Comparison of ENCODE assay signal across 8 mouse cellular contexts in the genomic region with DNA sequence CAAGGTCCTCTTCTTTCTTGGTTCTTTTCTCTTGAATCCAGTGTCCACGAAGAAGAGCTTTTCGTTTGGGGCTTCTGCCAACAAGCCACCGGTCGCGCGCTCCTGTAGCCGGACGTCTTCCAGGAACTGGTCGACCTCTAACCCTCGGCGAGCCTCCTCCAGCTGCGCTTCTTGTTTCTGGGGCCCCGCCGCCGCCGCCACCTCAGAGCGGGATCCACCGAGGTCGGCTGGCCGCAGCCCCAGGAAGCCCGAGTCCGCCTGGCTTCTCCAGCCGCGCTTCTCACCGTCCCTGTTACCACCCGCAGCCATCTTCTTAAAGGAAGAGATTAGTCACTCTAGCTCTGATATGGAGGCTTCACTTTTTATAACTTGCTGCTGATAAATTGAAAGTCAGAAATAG.
A peak's percentile ranks its signal among the peaks of the same experiment; 100 is the strongest.
DNase-seq lines count a peak whose midpoint lies in the region; ATAC-seq and TF ChIP-seq lines count a peak whose summit lies in the region.

No protein-coding gene starts in this region.

- H3K27me3 ChIP-seq in lung, embryonic 14.5 days (ENCODE audit: insufficient read depth, low read length): no peaks in the 10 kb centered on the region
- no peaks in the 10 kb centered on the region for H3K27me3 ChIP-seq in forebrain, embryonic 11.5 days (ENCODE audit: control insufficient read depth, insufficient read depth, low read length)
- no peaks in the 10 kb centered on the region for H3K27me3 ChIP-seq in neural tube, embryonic 12.5 days (replicated peaks)

- no peaks in the 10 kb centered on the region for H3K9me3 ChIP-seq in lung, embryonic 14.5 days (ENCODE audit: low read depth, low read length)
- no peaks in the 10 kb centered on the region for H3K9me3 ChIP-seq in forebrain, embryonic 11.5 days (ENCODE audit: control insufficient read depth, low read length)
- no peaks in the 10 kb centered on the region for H3K9me3 ChIP-seq in neural tube, embryonic 12.5 days

- DNase-seq in lung, embryonic 14.5 days: peak; percentile 37
- no peak for DNase-seq in lung, adult 18-20 months
- no peak for DNase-seq in forebrain, embryonic 11.5 days (ENCODE audit: low spot score)
- DNase-seq in kidney, postnatal 10 days: peak; percentile 25
- DNase-seq in spleen, adult 18-20 months: no peak
- DNase-seq in urinary bladder, postnatal 25 days (ENCODE audit: low spot score): no peak

- no peak overlapping the region for H3K4me3 ChIP-seq in lung, embryonic 14.5 days (ENCODE audit: low read depth, low read length)
- H3K4me3 ChIP-seq in forebrain, embryonic 11.5 days (ENCODE audit: low read depth, low read length): no peak overlapping the region
- H3K4me3 ChIP-seq in neural tube, embryonic 12.5 days: no peak overlapping the region

- no peak overlapping the region for H3K27ac ChIP-seq in lung, embryonic 14.5 days (ENCODE audit: low read depth)
- no peak overlapping the region for H3K27ac ChIP-seq in forebrain, embryonic 11.5 days (ENCODE audit: low read depth, low read length)
- no peak overlapping the region for H3K27ac ChIP-seq in neural tube, embryonic 12.5 days

- ATAC-seq in lung, embryonic 14.5 days (ENCODE audit: insufficient read depth): no peak
- ATAC-seq in forebrain, embryonic 11.5 days (replicated peaks; ENCODE audit: low FRiP score): no peak
- ATAC-seq in neural tube, embryonic 12.5 days (ENCODE audit: low FRiP score, low read depth): no peak
- ATAC-seq in CD4-positive, CD25-positive, alpha-beta regulatory T cell, adult 4 months: no peak

- TF ChIP-seq CTCF in lung, embryonic 14.5 days (IDR thresholded peaks at IDR 0.05; ENCODE audit: low read depth): no peak

- H3K4me1 ChIP-seq in lung, embryonic 14.5 days (ENCODE audit: insufficient read depth): no peaks in the 10 kb centered on the region
- no peaks in the 10 kb centered on the region for H3K4me1 ChIP-seq in forebrain, embryonic 11.5 days (replicated peaks; ENCODE audit: control insufficient read depth, insufficient read depth, low read length)
- H3K4me1 ChIP-seq in neural tube, embryonic 12.5 days: no peaks in the 10 kb centered on the region

- H3K36me3 ChIP-seq in lung, embryonic 14.5 days (ENCODE audit: insufficient read depth): no peaks in the 10 kb centered on the region
- H3K36me3 ChIP-seq in forebrain, embryonic 11.5 days (ENCODE audit: control insufficient read depth, insufficient read depth, low read length): no peaks in the 10 kb centered on the region
- no peaks in the 10 kb centered on the region for H3K36me3 ChIP-seq in neural tube, embryonic 12.5 days

- H3K4me2 ChIP-seq in lung, embryonic 14.5 days: peak overlapping the region; percentile 47
- H3K4me2 ChIP-seq in forebrain, embryonic 11.5 days (ENCODE audit: low read depth, low read length, severe bottlenecking): peak overlapping the region; percentile 11; the same call in 1 of the 2 replicates
- H3K4me2 ChIP-seq in neural tube, embryonic 12.5 days (replicated peaks): peak overlapping the region; percentile 44

- WGBS in lung, embryonic 14.5 days: 13% methylated on average over 26 of the region's 26 CpGs
- WGBS in forebrain, embryonic 11.5 days: 17% methylated on average over 26 of the region's 26 CpGs
- 27% methylated on average over 26 of the region's 26 CpGs for WGBS in neural tube, embryonic 12.5 days

- H3K9ac ChIP-seq in lung, embryonic 14.5 days: no peak overlapping the region
- no peak overlapping the region for H3K9ac ChIP-seq in forebrain, embryonic 11.5 days (ENCODE audit: low read length)
- H3K9ac ChIP-seq in neural tube, embryonic 12.5 days: no peak overlapping the region

Comparison
In these comparisons a context has a peak if more than half of its experiments do, and no peak if none do; other contexts are left out.
1. DNase-seq: peak in lung, embryonic 14.5 days (single experiment) and kidney, postnatal 10 days (single experiment); none in lung, adult 18-20 months (0 of 2), forebrain, embryonic 11.5 days (single experiment), spleen, adult 18-20 months (0 of 2) and urinary bladder, postnatal 25 days (single experiment).
2. Peak in every context shown above with its lines, with median percentiles within 50 percentile points of each other: H3K4me2 ChIP-seq.